In the genomic region with DNA sequence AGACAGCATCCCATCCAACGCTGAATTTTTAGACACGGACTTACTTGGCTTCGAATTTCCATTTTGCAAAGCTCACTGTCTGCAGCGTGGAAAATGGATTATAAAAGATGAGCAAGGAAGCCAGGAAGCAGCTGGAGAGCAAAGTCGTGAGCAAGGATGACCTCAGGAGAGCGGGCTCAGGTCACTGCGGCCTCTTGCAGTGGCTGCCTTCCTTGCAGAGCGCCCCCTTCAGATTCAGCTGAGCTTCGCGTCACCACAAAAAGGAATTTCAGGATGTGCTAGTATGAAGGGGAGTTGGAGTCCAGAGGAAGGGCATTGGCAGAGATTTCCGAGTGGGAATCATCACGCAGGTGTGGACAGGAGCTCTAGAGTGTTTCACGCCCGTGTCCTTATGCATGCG, we compare ENCODE assay signal across 11 mouse cellular contexts. TPM values are rescaled to one million over a fixed set of nuclear protein-coding genes. Genes with fewer than 3 reads are reported as not detected.
DNase-seq lines count a peak whose midpoint lies in the region; ATAC-seq and TF ChIP-seq lines count a peak whose summit lies in the region.
"Had no signal": no experiment of that assay in that cellular context is flagged by ENCODE, and none has a peak within 500 bp of the region (broad histone marks: within the 10 kb centered on the region; RNA-seq: fewer than 3 reads in every experiment).

No protein-coding gene starts in this region.

- TF ChIP-seq EP300 in stomach, postnatal 0 days (optimal IDR thresholded peaks at IDR 0.05): no peak

- no peaks in the 10 kb centered on the region for H3K9me3 ChIP-seq in kidney, embryonic 14.5 days (ENCODE audit: control insufficient read depth, low read length)
- H3K9me3 ChIP-seq in midbrain, postnatal 0 days (ENCODE audit: low read length): no peaks in the 10 kb centered on the region
- no peaks in the 10 kb centered on the region for H3K9me3 ChIP-seq in midbrain, embryonic 16.5 days (replicated peaks; ENCODE audit: control insufficient read depth, low read length, poor library complexity, severe bottlenecking)
- H3K9me3 ChIP-seq in stomach, postnatal 0 days (ENCODE audit: control insufficient read depth, low read length): no peaks in the 10 kb centered on the region
- H3K9me3 ChIP-seq: hindbrain, embryonic 15.5 days; midbrain, embryonic 15.5 days had no signal

- H3K27me3 ChIP-seq in kidney, embryonic 14.5 days (ENCODE audit: control insufficient read depth, insufficient read depth, low read length): no peaks in the 10 kb centered on the region
- 0 out of 2 replicates have a peak, but pooled peaks cover under 1% of the 10 kb centered on the region for H3K27me3 ChIP-seq in midbrain, postnatal 0 days (ENCODE audit: insufficient read depth, low read length)
- H3K27me3 ChIP-seq in midbrain, embryonic 16.5 days (ENCODE audit: control insufficient read depth, insufficient read depth, low read depth, low read length): no peaks in the 10 kb centered on the region
- no peaks in the 10 kb centered on the region for H3K27me3 ChIP-seq in stomach, postnatal 0 days (ENCODE audit: control insufficient read depth, insufficient read depth, low read length)
- H3K27me3 ChIP-seq: hindbrain, embryonic 15.5 days; midbrain, embryonic 15.5 days had no signal

- no peak for ATAC-seq in kidney, embryonic 14.5 days (ENCODE audit: low FRiP score, low TSS enrichment)
- no peak for ATAC-seq in midbrain, postnatal 0 days (ENCODE audit: low FRiP score)
- no peak for ATAC-seq in midbrain, embryonic 16.5 days
- ATAC-seq in stomach, postnatal 0 days (ENCODE audit: low FRiP score, low TSS enrichment): no peak
- ATAC-seq: midbrain, embryonic 15.5 days had no signal

- no peak overlapping the region for H3K4me3 ChIP-seq in kidney, embryonic 14.5 days (ENCODE audit: low read length)
- H3K4me3 ChIP-seq in midbrain, postnatal 0 days (ENCODE audit: low read depth, low read length): no peak overlapping the region
- H3K4me3 ChIP-seq in midbrain, embryonic 16.5 days (ENCODE audit: low read depth, low read length): no peak overlapping the region
- no peak overlapping the region for H3K4me3 ChIP-seq in stomach, postnatal 0 days (ENCODE audit: low read depth, low read length)
- H3K4me3 ChIP-seq: hindbrain, embryonic 15.5 days; midbrain, embryonic 15.5 days had no signal

- H3K9ac ChIP-seq in kidney, embryonic 14.5 days (ENCODE audit: low read depth, low read length): no peak overlapping the region
- no peak overlapping the region for H3K9ac ChIP-seq in midbrain, postnatal 0 days (replicated peaks; ENCODE audit: low read length, poor library complexity, severe bottlenecking)
- no peak overlapping the region; the same call in 1 of the 2 replicates for H3K9ac ChIP-seq in midbrain, embryonic 16.5 days (ENCODE audit: low read depth, low read length)
- H3K9ac ChIP-seq in stomach, postnatal 0 days (ENCODE audit: low read length): no peak overlapping the region
- H3K9ac ChIP-seq: hindbrain, embryonic 15.5 days; midbrain, embryonic 15.5 days had no signal

- no peak overlapping the region for H3K4me2 ChIP-seq in kidney, embryonic 14.5 days (replicated peaks; ENCODE audit: low read depth, low read length)
- H3K4me2 ChIP-seq in midbrain, postnatal 0 days (ENCODE audit: low read depth, low read length, poor library complexity, severe bottlenecking): no peak overlapping the region
- H3K4me2 ChIP-seq in midbrain, embryonic 16.5 days (ENCODE audit: low read length): no peak overlapping the region
- no peak overlapping the region for H3K4me2 ChIP-seq in stomach, postnatal 0 days (replicated peaks; ENCODE audit: low read depth)
- H3K4me2 ChIP-seq: hindbrain, embryonic 15.5 days; midbrain, embryonic 15.5 days had no signal

- H3K27ac ChIP-seq in kidney, embryonic 14.5 days (ENCODE audit: low read depth, low read length): no peak overlapping the region
- H3K27ac ChIP-seq in midbrain, postnatal 0 days (ENCODE audit: low read depth, low read length): no peak overlapping the region
- no peak overlapping the region for H3K27ac ChIP-seq in midbrain, embryonic 16.5 days (ENCODE audit: low read length)
- no peak overlapping the region for H3K27ac ChIP-seq in stomach, postnatal 0 days (replicated peaks)
- H3K27ac ChIP-seq: hindbrain, embryonic 15.5 days; midbrain, embryonic 15.5 days had no signal

- peak; percentile 47 for TF ChIP-seq CTCF in midbrain, postnatal 0 days (IDR thresholded peaks at IDR 0.05)
- peak; percentile 66 for TF ChIP-seq CTCF in stomach, postnatal 0 days (IDR thresholded peaks at IDR 0.05; ENCODE audit: low read depth)

- WGBS in kidney, embryonic 14.5 days: 26% methylated on average over 15 of the region's 15 CpGs
- 17% methylated on average over 15 of the region's 15 CpGs for WGBS in midbrain, postnatal 0 days
- WGBS in midbrain, embryonic 16.5 days: 21% methylated on average over 15 of the region's 15 CpGs
- 26% methylated on average over 15 of the region's 15 CpGs for WGBS in stomach, postnatal 0 days

- H3K36me3 ChIP-seq in kidney, embryonic 14.5 days (ENCODE audit: control insufficient read depth, insufficient read depth, low read length): no peaks in the 10 kb centered on the region
- no peaks in the 10 kb centered on the region for H3K36me3 ChIP-seq in midbrain, postnatal 0 days (ENCODE audit: insufficient read depth, low read length)
- no peaks in the 10 kb centered on the region for H3K36me3 ChIP-seq in midbrain, embryonic 16.5 days (ENCODE audit: control insufficient read depth, insufficient read depth, low read length)
- no peaks in the 10 kb centered on the region for H3K36me3 ChIP-seq in stomach, postnatal 0 days (ENCODE audit: control insufficient read depth, insufficient read depth, low read length)
- H3K36me3 ChIP-seq: hindbrain, embryonic 15.5 days; midbrain, embryonic 15.5 days had no signal

- no peaks in the 10 kb centered on the region for H3K4me1 ChIP-seq in kidney, embryonic 14.5 days (ENCODE audit: control insufficient read depth, insufficient read depth, low read length)
- H3K4me1 ChIP-seq in midbrain, postnatal 0 days (ENCODE audit: insufficient read depth, low read length): no peaks in the 10 kb centered on the region
- no peaks in the 10 kb centered on the region for H3K4me1 ChIP-seq in midbrain, embryonic 16.5 days (ENCODE audit: control insufficient read depth, insufficient read depth, low read length)
- H3K4me1 ChIP-seq in stomach, postnatal 0 days (replicated peaks; ENCODE audit: control insufficient read depth, insufficient read depth): no peaks in the 10 kb centered on the region
- H3K4me1 ChIP-seq: hindbrain, embryonic 15.5 days; midbrain, embryonic 15.5 days had no signal

- DNase-seq in adrenal gland, adult (ENCODE audit: inconsistent age in 2 of 2, low spot score in 1 of 2): peak; percentile 44 to 76
- DNase-seq in adrenal gland, adult 18-20 months (ENCODE audit: low spot score in 2 of 2): no peak
- peak; percentile 23 for DNase-seq in kidney, adult 18-20 months
- no peak for DNase-seq in midbrain, postnatal 0 days (ENCODE audit: low spot score)
- peak; percentile 35 for DNase-seq in stomach, postnatal 0 days (ENCODE audit: low spot score)
- no peak for DNase-seq in frontal cortex, postnatal 10 days (ENCODE audit: low spot score in 2 of 2)
- DNase-seq: right cerebral cortex, adult 18-20 months had no signal

RNA-seq across cellular contexts. Expression of a gene that starts 10.3 kb away (rescaled TPM):
- total RNA-seq in adrenal gland, adult 18-20 months (2021): 10 to 100 TPM; 30.3 to 35.8 TPM
- 65.0 and 70.9 TPM in 2 replicates for polyA plus RNA-seq in kidney, embryonic 14.5 days (2014; fragmentation: Nextera tagmentation; extraction: Ambion mirVana)
- 29.5 and 36.8 TPM in 2 replicates for total RNA-seq in midbrain, postnatal 0 days (2014; rRNA removed)
- 54.6 and 58.1 TPM in 2 replicates for polyA plus RNA-seq in midbrain, postnatal 0 days (2015; fragmentation: Nextera tagmentation; extraction: Ambion mirVana)
- polyA plus RNA-seq in midbrain, embryonic 16.5 days (2015; fragmentation: Nextera tagmentation; extraction: Ambion mirVana): 51.3 and 52.2 TPM in 2 replicates
- polyA plus RNA-seq in stomach, postnatal 0 days (2015; fragmentation: Nextera tagmentation; extraction: Ambion mirVana): 53.6 and 55.1 TPM in 2 replicates

RNA-seq across cellular contexts. Expression of a gene that starts 10.4 kb away (rescaled TPM):
- 1 to 10 TPM; 4.9 to 5.1 TPM for total RNA-seq in adrenal gland, adult 18-20 months (2021)
- polyA plus RNA-seq in kidney, embryonic 14.5 days (2014; fragmentation: Nextera tagmentation; extraction: Ambion mirVana): 2.2 and 2.4 TPM in 2 replicates
- total RNA-seq in midbrain, postnatal 0 days (2014; rRNA removed): 134 and 144 TPM in 2 replicates
- polyA plus RNA-seq in midbrain, postnatal 0 days (2015; fragmentation: Nextera tagmentation; extraction: Ambion mirVana): 1.1 TPM in 1 of 2 replicates, not detected in the other
- not detected in 2 replicates for polyA plus RNA-seq in midbrain, embryonic 16.5 days (2015; fragmentation: Nextera tagmentation; extraction: Ambion mirVana)
- 0.68 TPM in 1 of 2 replicates, not detected in the other for polyA plus RNA-seq in stomach, postnatal 0 days (2015; fragmentation: Nextera tagmentation; extraction: Ambion mirVana)

RNA-seq across cellular contexts. Expression of a gene that starts 11.4 kb away (rescaled TPM):
- 10 to 100 TPM; 37.8 to 39.8 TPM for total RNA-seq in adrenal gland, adult 18-20 months (2021)
- polyA plus RNA-seq in kidney, embryonic 14.5 days (2014; fragmentation: Nextera tagmentation; extraction: Ambion mirVana): 11.3 and 17.1 TPM in 2 replicates
- 271 and 554 TPM in 2 replicates for total RNA-seq in midbrain, postnatal 0 days (2014; rRNA removed)
- polyA plus RNA-seq in midbrain, postnatal 0 days (2015; fragmentation: Nextera tagmentation; extraction: Ambion mirVana): 1.7 and 1.9 TPM in 2 replicates
- polyA plus RNA-seq in midbrain, embryonic 16.5 days (2015; fragmentation: Nextera tagmentation; extraction: Ambion mirVana): 0.66 and 0.99 TPM in 2 replicates
- 3.1 and 6.2 TPM in 2 replicates for polyA plus RNA-seq in stomach, postnatal 0 days (2015; fragmentation: Nextera tagmentation; extraction: Ambion mirVana)

RNA-seq across cellular contexts. Expression of a gene that starts 11.7 kb away (rescaled TPM):
- total RNA-seq in adrenal gland, adult 18-20 months (2021): 10 to 100 TPM; 17.3 to 19.9 TPM
- 9.2 and 13.1 TPM in 2 replicates for polyA plus RNA-seq in kidney, embryonic 14.5 days (2014; fragmentation: Nextera tagmentation; extraction: Ambion mirVana)
- total RNA-seq in midbrain, postnatal 0 days (2014; rRNA removed): 8.7 and 12.7 TPM in 2 replicates
- polyA plus RNA-seq in midbrain, postnatal 0 days (2015; fragmentation: Nextera tagmentation; extraction: Ambion mirVana): 2.8 and 2.9 TPM in 2 replicates
- 4.4 and 4.7 TPM in 2 replicates for polyA plus RNA-seq in midbrain, embryonic 16.5 days (2015; fragmentation: Nextera tagmentation; extraction: Ambion mirVana)
- 3.2 and 3.4 TPM in 2 replicates for polyA plus RNA-seq in stomach, postnatal 0 days (2015; fragmentation: Nextera tagmentation; extraction: Ambion mirVana)

RNA-seq across cellular contexts. Expression of a gene that starts 28.3 kb away (rescaled TPM):
- total RNA-seq in adrenal gland, adult 18-20 months (2021): 1 to 10 TPM; 9.3 to 9.4 TPM
- 2.2 and 3.3 TPM in 2 replicates for polyA plus RNA-seq in kidney, embryonic 14.5 days (2014; fragmentation: Nextera tagmentation; extraction: Ambion mirVana)
- 157 and 160 TPM in 2 replicates for total RNA-seq in midbrain, postnatal 0 days (2014; rRNA removed)
- polyA plus RNA-seq in midbrain, postnatal 0 days (2015; fragmentation: Nextera tagmentation; extraction: Ambion mirVana): 167 and 176 TPM in 2 replicates
- polyA plus RNA-seq in midbrain, embryonic 16.5 days (2015; fragmentation: Nextera tagmentation; extraction: Ambion mirVana): 123 and 137 TPM in 2 replicates
- polyA plus RNA-seq in stomach, postnatal 0 days (2015; fragmentation: Nextera tagmentation; extraction: Ambion mirVana): 2.9 and 4.2 TPM in 2 replicates

Comparison
In these comparisons a context has a peak if more than half of its experiments do, and no peak if none do; other contexts are left out.
1. DNase-seq: peak in adrenal gland, adult (2 of 2), kidney, adult 18-20 months (single experiment) and stomach, postnatal 0 days (single experiment); none in adrenal gland, adult 18-20 months (0 of 2), midbrain, postnatal 0 days (single experiment) and frontal cortex, postnatal 10 days (0 of 2).